Mouse (Mus musculus): ENCODE measurements around the gene Paox. TPM values are rescaled to one million over a fixed set of nuclear protein-coding genes. Genes with fewer than 3 reads are reported as not detected.

Paox gene
- total RNA-seq (2012; rRNA removed): 9.1 and 15.5 TPM in 2 replicates

- H3K4me3 ChIP-seq (ENCODE audit: insufficient read depth in 1 of 2, low read depth in 1 of 2, low read length in 2 of 2, poor library complexity in 1 of 2, severe bottlenecking in 1 of 2): peak within 1 kb of the TSS; percentile 90 to 98
- TF ChIP-seq ZC3H11A (IDR thresholded peaks at IDR 0.05; ENCODE audit: borderline replicate concordance, low read depth, low read length) (no peak), HCFC1 (IDR thresholded peaks at IDR 0.05; ENCODE audit: borderline replicate concordance, insufficient read depth, low read length) (no peak), CHD2 (IDR thresholded peaks at IDR 0.05; ENCODE audit: low read depth, low read length) (no peak), ZNF384 (IDR thresholded peaks at IDR 0.05; ENCODE audit: low read depth, low read length) (no peak), MAFK (IDR thresholded peaks at IDR 0.05; ENCODE audit: insufficient read depth, low read depth, low read length) (no peak)
- H3K36me3 ChIP-seq (ENCODE audit: control insufficient read depth, insufficient read depth, low read length, poor library complexity, severe bottlenecking): peaks cover 14% of the 10 kb centered on the region; the same call in 1 of the 2 replicates
- DNase-seq (ENCODE audit: low read depth, low spot score): peak; percentile 69
- H3K27ac ChIP-seq (ENCODE audit: insufficient read depth, low read depth, low read length, poor library complexity, severe bottlenecking): peak within 1 kb of the TSS; percentile 71; the same call in 1 of the 2 replicates
- in situ Hi-C loops (cut with MboI; ENCODE audit: low sequenced_read_pairs in 2 of 2, unreplicated experiment in 2 of 2): no loop called here
- H3K4me1 ChIP-seq (ENCODE audit: control insufficient read depth in 2 of 2, insufficient read depth in 2 of 2, low read length in 2 of 2, poor library complexity in 1 of 2): 0 out of 4 replicates have a peak, but pooled peaks cover 1 to 2% of the 10 kb centered on the region in 2 experiments
- no peaks in the 10 kb centered on the region for H3K9me3 ChIP-seq (ENCODE audit: control insufficient read depth, insufficient read depth, low read depth, low read length)
- peak within 1 kb of the TSS; percentile 92 for H3K9ac ChIP-seq (ENCODE audit: insufficient read depth, low read depth, low read length, poor library complexity, severe bottlenecking)
Measured at GRCm38 (mm10) chr7:140115583-140116328, at the start of gene Paox. Paox (plus strand) TSS chr7:140115799.

- peaks cover 0 to 3% of the 10 kb centered on the region in 2 experiments; a peak in 1 of 4 replicates for H3K4me1 ChIP-seq (ENCODE audit: control insufficient read depth in 2 of 2, insufficient read depth in 2 of 2, low read length in 2 of 2, poor library complexity in 1 of 2)
- no peak for TF ChIP-seq CHD2 (IDR thresholded peaks at IDR 0.05; ENCODE audit: low read depth, low read length)
- TF ChIP-seq ZNF384 (IDR thresholded peaks at IDR 0.05; ENCODE audit: low read depth, low read length): no peak
- TF ChIP-seq ZC3H11A (IDR thresholded peaks at IDR 0.05; ENCODE audit: borderline replicate concordance, low read depth, low read length): no peak
- TF ChIP-seq MAFK (IDR thresholded peaks at IDR 0.05; ENCODE audit: insufficient read depth, low read depth, low read length): no peak
- TF ChIP-seq HCFC1 (IDR thresholded peaks at IDR 0.05; ENCODE audit: borderline replicate concordance, insufficient read depth, low read length): no peak
- in situ Hi-C loops (cut with MboI; ENCODE audit: low sequenced_read_pairs in 2 of 2, unreplicated experiment in 2 of 2): loop anchor here in 1 of 2 experiments (5.0 kb wide), 1 partner anchor 165 kb away; no protein-coding TSS in a partner anchor
- H3K4me3 ChIP-seq (ENCODE audit: insufficient read depth in 1 of 2, low read depth in 1 of 2, low read length in 2 of 2, poor library complexity in 1 of 2, severe bottlenecking in 1 of 2): no peak overlapping the region
- H3K27ac ChIP-seq (ENCODE audit: insufficient read depth, low read depth, low read length, poor library complexity, severe bottlenecking): no peak overlapping the region
- H3K36me3 ChIP-seq (ENCODE audit: control insufficient read depth, insufficient read depth, low read length, poor library complexity, severe bottlenecking): no peaks in the 10 kb centered on the region
- H3K9me3 ChIP-seq (ENCODE audit: control insufficient read depth, insufficient read depth, low read depth, low read length): no peaks in the 10 kb centered on the region
- H3K9ac ChIP-seq (ENCODE audit: insufficient read depth, low read depth, low read length, poor library complexity, severe bottlenecking): no peak overlapping the region
- no peak for DNase-seq (ENCODE audit: low read depth, low spot score)
Measured at GRCm38 (mm10) chr7:140067397-140067796, 48.2 kb upstream of the Paox start.

GRCm38 (mm10) chr7:140070042-140070711 is 45.4 kb upstream of the Paox start:
- in situ Hi-C loops (cut with MboI; ENCODE audit: low sequenced_read_pairs in 2 of 2, unreplicated experiment in 2 of 2): no loop called here
- Histone ChIP-seq H3K9me3 (ENCODE audit: control insufficient read depth, insufficient read depth, low read depth, low read length) (no peaks in the 10 kb centered on the region), H3K4me3 (ENCODE audit: insufficient read depth in 1 of 2, low read depth in 1 of 2, low read length in 2 of 2, poor library complexity in 1 of 2, severe bottlenecking in 1 of 2) (peak overlapping the region; percentile 60 to 71), H3K4me1 (ENCODE audit: control insufficient read depth in 2 of 2, insufficient read depth in 2 of 2, low read length in 2 of 2, poor library complexity in 1 of 2) (peaks cover 0 to 3% of the 10 kb centered on the region in 2 experiments; a peak in 1 of 4 replicates), H3K27ac (ENCODE audit: insufficient read depth, low read depth, low read length, poor library complexity, severe bottlenecking) (no peak overlapping the region), H3K9ac (ENCODE audit: insufficient read depth, low read depth, low read length, poor library complexity, severe bottlenecking) (peak overlapping the region; percentile 55), H3K36me3 (ENCODE audit: control insufficient read depth, insufficient read depth, low read length, poor library complexity, severe bottlenecking) (no peaks in the 10 kb centered on the region)
- no peak for TF ChIP-seq ZNF384 (IDR thresholded peaks at IDR 0.05; ENCODE audit: low read depth, low read length)
- no peak for TF ChIP-seq ZC3H11A (IDR thresholded peaks at IDR 0.05; ENCODE audit: borderline replicate concordance, low read depth, low read length)
- TF ChIP-seq HCFC1 (IDR thresholded peaks at IDR 0.05; ENCODE audit: borderline replicate concordance, insufficient read depth, low read length): no peak
- no peak for TF ChIP-seq CHD2 (IDR thresholded peaks at IDR 0.05; ENCODE audit: low read depth, low read length)
- no peak for TF ChIP-seq MAFK (IDR thresholded peaks at IDR 0.05; ENCODE audit: insufficient read depth, low read depth, low read length)
- DNase-seq (ENCODE audit: low read depth, low spot score): no peak

- Histone ChIP-seq H3K27ac (ENCODE audit: insufficient read depth, low read depth, low read length, poor library complexity, severe bottlenecking) (peak overlapping the region; percentile 1; the same call in 1 of the 2 replicates), H3K36me3 (ENCODE audit: control insufficient read depth, insufficient read depth, low read length, poor library complexity, severe bottlenecking) (no peaks in the 10 kb centered on the region), H3K4me3 (ENCODE audit: insufficient read depth in 1 of 2, low read depth in 1 of 2, low read length in 2 of 2, poor library complexity in 1 of 2, severe bottlenecking in 1 of 2) (no peak overlapping the region), H3K9ac (ENCODE audit: insufficient read depth, low read depth, low read length, poor library complexity, severe bottlenecking) (no peak overlapping the region), H3K4me1 (ENCODE audit: control insufficient read depth in 2 of 2, insufficient read depth in 2 of 2, low read length in 2 of 2, poor library complexity in 1 of 2) (no peaks in the 10 kb centered on the region), H3K9me3 (ENCODE audit: control insufficient read depth, insufficient read depth, low read depth, low read length) (no peaks in the 10 kb centered on the region)
- in situ Hi-C loops (cut with MboI; ENCODE audit: low sequenced_read_pairs in 2 of 2, unreplicated experiment in 2 of 2): no loop called here
- no peak for DNase-seq (ENCODE audit: low read depth, low spot score)
- no peak for TF ChIP-seq HCFC1 (IDR thresholded peaks at IDR 0.05; ENCODE audit: borderline replicate concordance, insufficient read depth, low read length)
- TF ChIP-seq CHD2 (IDR thresholded peaks at IDR 0.05; ENCODE audit: low read depth, low read length): no peak
- peak; percentile 35; the same call in 1 of the 2 replicates for TF ChIP-seq ZNF384 (IDR thresholded peaks at IDR 0.05; ENCODE audit: low read depth, low read length)
Measured at GRCm38 (mm10) chr7:140077698-140078097, 37.9 kb upstream of the Paox start.
